Mouse (Mus musculus): ENCODE data around the gene Mindy3. TPM values are rescaled to one million over a fixed set of nuclear protein-coding genes. Genes with fewer than 3 reads are reported as not detected.

The Mindy3 gene
- total and polyA plus RNA-seq, 2 experiments from 2014 or later = 50.9 to 51.3 TPM

- no peaks in the 10 kb centered on the region for H3K9me3 ChIP-seq (ENCODE audit: low read length)
- H3K27ac ChIP-seq = no peak overlapping the region
- H3K4me3 ChIP-seq (ENCODE audit: low read length) = peak overlapping the region; percentile 72
- H3K36me3 ChIP-seq (ENCODE audit: insufficient read depth, low read length) = no peaks in the 10 kb centered on the region
- H3K27me3 ChIP-seq (ENCODE audit: insufficient read depth, low read length) = peaks cover 5% of the 10 kb centered on the region; the same call in 1 of the 2 replicates
- peak overlapping the region; percentile 95 for H3K4me2 ChIP-seq (ENCODE audit: low read depth, low read length)
- WGBS = 76% methylated on average over 15 of the region's 15 CpGs
- DNase-seq (ENCODE audit: low spot score) (no peak), ATAC-seq (no peak)
- no peak for TF ChIP-seq CTCF (IDR thresholded peaks at IDR 0.05; ENCODE audit: low read depth)
- H3K4me1 ChIP-seq (ENCODE audit: insufficient read depth, low read length) = peaks cover 3% of the 10 kb centered on the region; the same call in 1 of the 2 replicates
- no peak overlapping the region for H3K9ac ChIP-seq (replicated peaks; ENCODE audit: low read length)
Measured at GRCm38 (mm10) chr2:12300449-12301228, 118.6 kb downstream of the Mindy3 start.

- Histone ChIP-seq H3K27ac (no peak overlapping the region), H3K4me1 (ENCODE audit: insufficient read depth, low read length) (peaks cover 8% of the 10 kb centered on the region), H3K9me3 (ENCODE audit: low read length) (no peaks in the 10 kb centered on the region), H3K4me3 (ENCODE audit: low read length) (no peak overlapping the region), H3K9ac (replicated peaks; ENCODE audit: low read length) (no peak overlapping the region), H3K36me3 (ENCODE audit: insufficient read depth, low read length) (no peaks in the 10 kb centered on the region), H3K4me2 (ENCODE audit: low read depth, low read length) (no peak overlapping the region), H3K27me3 (ENCODE audit: insufficient read depth, low read length) (peaks cover 5% of the 10 kb centered on the region; the same call in 1 of the 2 replicates)
- peak; percentile 46 for TF ChIP-seq CTCF (IDR thresholded peaks at IDR 0.05; ENCODE audit: low read depth)
- 66% methylated on average over 5 of the region's 5 CpGs for WGBS
- ATAC-seq (no peak), DNase-seq (ENCODE audit: low spot score) (peak; percentile 52)
Measured at GRCm38 (mm10) chr2:12297287-12297686, 122.0 kb downstream of the Mindy3 start.

Other genes with a start within 250 kb of the Mindy3 start
- gene Itga8, start 117.5 kb downstream of the Mindy3 start, total RNA-seq (2014; rRNA removed) = 3.6 and 5.3 TPM in 2 replicates
- 2.9 and 3.2 TPM in 2 replicates for gene Itga8, start 117.5 kb downstream of the Mindy3 start, polyA plus RNA-seq (2015; fragmentation: Nextera tagmentation; extraction: Ambion mirVana)